Comparison of ENCODE assay signal across 9 mouse cellular contexts in genomic region chr9:60243503-60243902, GRCm38 (mm10).
A peak's percentile ranks its signal among the peaks of the same experiment; 100 is the strongest.
DNase-seq lines count a peak whose midpoint lies in the region; ATAC-seq lines count a peak whose summit lies in the region.
"Had no signal": no experiment of that assay in that cellular context is flagged by ENCODE, and none has a peak within 500 bp of the region (broad histone marks: within the 10 kb centered on the region; RNA-seq: fewer than 3 reads in every experiment).

No protein-coding gene starts in this region.

- no peak overlapping the region for H3K4me3 ChIP-seq in kidney, embryonic 14.5 days (ENCODE audit: low read length)
- H3K4me3 ChIP-seq: embryonic facial prominence, embryonic 13.5 days had no signal

- no peaks in the 10 kb centered on the region for H3K36me3 ChIP-seq in kidney, embryonic 14.5 days (ENCODE audit: control insufficient read depth, insufficient read depth, low read length)
- H3K36me3 ChIP-seq: embryonic facial prominence, embryonic 13.5 days had no signal

- no peak overlapping the region for H3K27ac ChIP-seq in kidney, embryonic 14.5 days (ENCODE audit: low read depth, low read length)
- H3K27ac ChIP-seq: embryonic facial prominence, embryonic 13.5 days had no signal

- no peak overlapping the region for H3K9ac ChIP-seq in kidney, embryonic 14.5 days (ENCODE audit: low read depth, low read length)
- H3K9ac ChIP-seq: embryonic facial prominence, embryonic 13.5 days had no signal

- no peaks in the 10 kb centered on the region for H3K4me1 ChIP-seq in kidney, embryonic 14.5 days (ENCODE audit: control insufficient read depth, insufficient read depth, low read length)
- H3K4me1 ChIP-seq: embryonic facial prominence, embryonic 13.5 days had no signal

- no peaks in the 10 kb centered on the region for H3K27me3 ChIP-seq in kidney, embryonic 14.5 days (ENCODE audit: control insufficient read depth, insufficient read depth, low read length)

- no peak for ATAC-seq in kidney, embryonic 14.5 days (ENCODE audit: low FRiP score, low TSS enrichment)

- DNase-seq in adrenal gland, postnatal 10 days, result peak; percentile 58
- no peak for DNase-seq in adrenal gland, adult 8-10 months
- peak; percentile 16 for DNase-seq in kidney, adult 9 months
- peak; percentile 45 for DNase-seq in 3T3-L1 (ENCODE audit: low read depth, low spot score)
- peak; percentile 36 to 63 for DNase-seq in cerebellum, postnatal 25 days
- DNase-seq in natural killer cell, adult 2 months (ENCODE audit: low spot score in 2 of 2), result no peak
- no peak for DNase-seq in urinary bladder, postnatal 36 days (ENCODE audit: low spot score in 2 of 2)

- no peak overlapping the region for H3K4me2 ChIP-seq in kidney, embryonic 14.5 days (replicated peaks; ENCODE audit: low read depth, low read length)
- H3K4me2 ChIP-seq: embryonic facial prominence, embryonic 13.5 days had no signal

- whole genome bisulfite sequencing in kidney, embryonic 14.5 days, result 62% methylated on average over 6 of the region's 6 CpGs

- no peaks in the 10 kb centered on the region for H3K9me3 ChIP-seq in kidney, embryonic 14.5 days (ENCODE audit: control insufficient read depth, low read length)
- H3K9me3 ChIP-seq: embryonic facial prominence, embryonic 13.5 days had no signal

Comparison
In these comparisons a context has a peak if more than half of its experiments do, and no peak if none do; other contexts are left out.
1. DNase-seq: peak in adrenal gland, postnatal 10 days (single experiment), kidney, adult 9 months (single experiment), 3T3-L1 (single experiment) and cerebellum, postnatal 25 days (2 of 2); none in adrenal gland, adult 8-10 months (single experiment), natural killer cell, adult 2 months (0 of 2) and urinary bladder, postnatal 36 days (0 of 2).